Mouse (Mus musculus): ENCODE data around the gene Ccdc28a.

The Ccdc28a gene

GRCm38 (mm10) chr10:18234560-18235401, at the start of gene Ccdc28a:
Ccdc28a (minus strand) TSS chr10:18234998.
- DNase-seq: peak; percentile 97

GRCm38 (mm10) chr10:18283991-18284390, 49.2 kb upstream of the Ccdc28a start:
- no peak for DNase-seq

GRCm38 (mm10) chr10:18276090-18276734, 41.4 kb upstream of the Ccdc28a start:
- DNase-seq: no peak

GRCm38 (mm10) chr10:18251345-18251744, 16.5 kb upstream of the Ccdc28a start:
- no peak for DNase-seq

- no peak for DNase-seq
Observed at GRCm38 (mm10) chr10:18243614-18244013, 8.8 kb upstream of the Ccdc28a start.

- no peak for DNase-seq
Observed at GRCm38 (mm10) chr10:18237191-18237590, 2.4 kb upstream of the Ccdc28a start.

GRCm38 (mm10) chr10:18236328-18236927, 1.6 kb upstream of the Ccdc28a start:
- no peak for DNase-seq

- no peak for DNase-seq
Observed at GRCm38 (mm10) chr10:18235402-18235747, 577 bp upstream of the Ccdc28a start.

- DNase-seq: no peak
Observed at GRCm38 (mm10) chr10:18233891-18234290, 907 bp downstream of the Ccdc28a start.

GRCm38 (mm10) chr10:18224386-18224785, 10.4 kb downstream of the Ccdc28a start:
- DNase-seq: peak; percentile 20

GRCm38 (mm10) chr10:18219351-18219750, 15.4 kb downstream of the Ccdc28a start:
- DNase-seq: peak; percentile 17

- DNase-seq: no peak
Observed at GRCm38 (mm10) chr10:18214124-18214523, 20.7 kb downstream of the Ccdc28a start.

GRCm38 (mm10) chr10:18213373-18213772, 21.4 kb downstream of the Ccdc28a start:
- DNase-seq: no peak

- DNase-seq: no peak
Observed at GRCm38 (mm10) chr10:18210726-18211125, 24.1 kb downstream of the Ccdc28a start, which contains the start of gene Ect2l. Ect2l (minus strand) TSS chr10:18210890.

- DNase-seq: no peak
Observed at GRCm38 (mm10) chr10:18210119-18210518, 24.7 kb downstream of the Ccdc28a start.

- no peak for DNase-seq
Observed at GRCm38 (mm10) chr10:18204067-18204466, 30.7 kb downstream of the Ccdc28a start.

GRCm38 (mm10) chr10:18202401-18202800, 32.4 kb downstream of the Ccdc28a start:
- no peak for DNase-seq

GRCm38 (mm10) chr10:18200656-18201055, 34.1 kb downstream of the Ccdc28a start:
- DNase-seq: no peak

- no peak for DNase-seq
Observed at GRCm38 (mm10) chr10:18199919-18200318, 34.9 kb downstream of the Ccdc28a start.

- DNase-seq: no peak
Observed at GRCm38 (mm10) chr10:18198286-18199015, 36.3 kb downstream of the Ccdc28a start.

GRCm38 (mm10) chr10:18197206-18197979, 37.4 kb downstream of the Ccdc28a start:
- DNase-seq: peak; percentile 79

- DNase-seq: no peak
Observed at GRCm38 (mm10) chr10:18194737-18195141, 40.1 kb downstream of the Ccdc28a start.

All from cerebellum, adult 8-10 months (tissue).